Mouse (Mus musculus): Measurements from ENCODE around the gene Setd7.
A peak's percentile ranks its signal among the peaks of the same experiment; 100 is the strongest.

Gene Setd7

DNA sequence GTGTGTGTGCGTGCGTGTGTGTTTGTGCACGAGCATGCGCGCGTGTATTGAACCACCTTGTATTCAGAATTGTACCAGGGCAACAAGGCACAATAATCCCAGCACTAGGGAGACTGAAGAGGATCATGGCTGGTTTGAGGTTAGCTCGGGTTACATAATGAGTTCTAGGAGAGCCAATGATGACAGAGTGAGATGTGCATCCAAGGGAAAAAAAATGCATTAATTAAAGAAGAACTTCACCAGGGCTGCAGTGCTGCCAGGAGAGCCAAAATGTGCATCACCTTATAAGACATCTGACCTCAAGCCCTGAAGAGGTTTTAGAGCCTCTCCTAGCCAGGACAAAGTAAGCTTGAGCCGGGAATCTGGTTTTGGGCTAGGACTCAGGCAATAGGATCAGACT, 5.1 kb downstream of the Setd7 start:
- DNase-seq, result no peak

DNA sequence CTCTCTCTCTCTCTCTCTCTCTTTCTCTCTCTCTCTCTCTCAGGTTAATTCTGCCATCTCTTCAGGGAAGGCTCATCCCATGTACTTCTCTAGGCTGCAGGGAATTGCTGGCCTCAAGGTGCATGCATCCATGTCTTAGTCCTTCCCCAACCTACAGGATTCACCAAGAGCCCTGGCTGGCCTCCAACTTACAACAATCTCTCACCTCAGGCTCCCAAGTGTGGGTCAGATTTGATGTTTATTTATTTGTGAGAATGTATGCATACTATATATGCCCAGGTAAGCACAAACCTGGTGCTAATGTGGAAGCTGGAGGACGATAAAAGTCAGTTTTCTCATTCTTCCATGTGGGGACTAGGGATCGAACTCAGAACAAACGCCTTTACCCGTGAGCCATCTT, 5.8 kb downstream of the Setd7 start:
- DNase-seq, result no peak

DNA sequence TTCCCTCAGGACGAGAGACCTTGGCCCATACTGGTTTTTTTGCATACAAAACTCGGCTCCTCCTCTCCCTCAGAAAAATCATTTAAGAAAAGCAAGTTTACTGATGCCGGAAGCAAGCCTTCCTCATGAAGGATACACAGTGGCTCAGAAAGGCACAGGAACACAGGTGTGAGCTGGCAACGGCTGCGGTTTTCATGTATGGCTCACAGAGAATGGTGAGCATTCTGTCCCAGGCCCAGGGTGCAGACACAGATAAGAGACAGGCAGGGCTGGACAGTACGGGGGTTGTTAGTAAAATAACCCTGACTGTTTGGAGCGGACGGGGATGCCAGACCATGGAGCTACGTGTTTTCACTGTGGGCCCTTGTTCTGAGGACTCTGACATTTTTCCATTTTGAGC, 6.6 kb downstream of the Setd7 start:
- no peak for DNase-seq

DNA sequence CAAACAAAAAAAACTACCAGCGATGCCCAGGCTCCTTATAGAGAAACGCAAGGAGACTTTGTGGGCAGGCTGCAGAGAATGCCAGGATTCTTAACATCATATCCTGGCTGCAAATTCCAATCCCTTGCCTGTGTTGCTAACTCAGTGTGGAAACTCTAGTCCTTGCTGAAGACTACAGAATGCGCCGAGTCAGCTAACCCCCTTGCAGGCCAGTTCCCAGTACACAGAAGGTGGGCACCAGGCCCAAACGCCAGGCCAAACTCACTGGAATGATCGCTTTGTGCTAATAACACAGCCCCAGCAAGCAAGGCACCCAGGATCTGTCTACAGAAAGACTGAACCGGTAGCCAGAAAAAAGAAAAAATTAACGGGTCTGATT, 7.2 kb downstream of the Setd7 start:
- DNase-seq, result peak; percentile 27

DNA sequence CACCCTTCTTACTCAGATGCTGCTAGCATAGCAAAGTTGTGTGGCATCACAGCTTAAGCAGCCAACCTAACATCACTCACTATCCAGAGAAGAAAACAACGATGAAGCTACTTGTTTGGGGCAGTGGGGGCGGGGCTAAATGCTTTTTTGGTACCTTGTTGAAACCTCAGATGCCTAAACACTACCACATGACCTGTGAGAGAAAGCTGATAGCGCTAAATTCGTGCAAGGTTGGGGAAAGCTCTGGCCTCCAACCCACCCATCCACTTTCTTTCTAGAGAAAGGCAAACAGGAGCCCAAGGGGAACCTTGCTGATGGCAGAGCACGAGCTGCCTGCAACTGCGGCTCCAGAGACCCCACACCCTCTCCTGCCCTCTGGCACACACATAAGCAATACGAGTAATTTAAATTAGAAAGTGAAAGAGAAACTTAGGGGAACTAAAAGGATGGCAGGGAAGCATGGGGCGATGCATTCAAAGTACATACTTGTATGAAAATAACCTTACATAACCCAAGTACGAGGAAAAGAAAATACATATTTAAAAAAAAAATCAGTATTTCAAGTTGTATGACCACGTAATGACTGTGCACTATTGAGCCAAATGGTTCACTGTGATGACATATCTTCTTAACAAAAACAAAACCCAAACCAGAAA, 7.7 kb downstream of the Setd7 start:
- DNase-seq, result no peak

DNA sequence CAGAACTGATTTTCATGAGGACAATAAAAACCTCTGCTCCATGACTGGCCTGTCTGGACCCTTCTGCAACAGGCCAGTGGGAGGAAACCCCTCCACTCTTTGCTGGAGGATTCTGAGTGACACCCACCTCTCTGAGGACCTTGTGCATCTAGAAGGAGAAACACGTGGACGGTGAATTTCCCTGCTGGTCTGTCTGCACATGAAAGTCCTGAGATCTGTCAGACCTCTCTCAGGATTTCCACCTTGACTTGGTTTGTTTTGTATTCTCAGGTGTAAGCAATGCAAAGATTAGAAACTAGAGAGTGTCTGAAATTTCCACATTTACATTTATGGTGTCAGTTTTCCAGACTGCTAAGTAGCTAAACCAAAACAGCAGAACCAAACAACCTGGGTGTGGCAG, 8.5 kb downstream of the Setd7 start:
- DNase-seq, result no peak

DNA sequence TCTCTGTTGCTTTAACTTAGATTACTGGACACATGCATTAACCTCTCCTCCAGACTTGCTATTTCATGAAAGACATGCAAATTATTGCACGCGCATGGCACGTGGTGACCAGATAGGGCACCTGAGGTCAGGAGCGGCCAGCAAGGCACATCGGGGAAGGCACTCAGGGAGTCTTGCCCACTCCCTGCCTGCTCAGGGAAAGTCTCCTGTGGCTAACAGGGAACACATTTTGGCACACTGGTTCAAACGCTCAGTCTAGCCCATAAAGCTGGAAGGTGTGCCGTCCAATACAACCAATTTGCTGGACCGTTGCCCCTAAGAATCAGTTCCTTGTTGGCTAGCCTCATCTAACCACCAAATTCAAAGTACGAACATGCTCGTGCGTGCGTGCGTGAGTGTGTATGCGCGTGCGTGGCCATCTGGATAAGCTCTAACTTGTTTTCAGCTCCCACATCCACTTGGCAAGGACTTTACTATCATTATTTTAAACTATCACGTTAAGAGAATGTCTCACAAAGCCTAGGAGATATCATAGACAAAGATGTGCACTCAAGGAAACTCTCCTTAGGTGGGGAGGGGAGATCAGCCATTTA, 11.6 kb downstream of the Setd7 start:
- DNase-seq, result no peak

DNA sequence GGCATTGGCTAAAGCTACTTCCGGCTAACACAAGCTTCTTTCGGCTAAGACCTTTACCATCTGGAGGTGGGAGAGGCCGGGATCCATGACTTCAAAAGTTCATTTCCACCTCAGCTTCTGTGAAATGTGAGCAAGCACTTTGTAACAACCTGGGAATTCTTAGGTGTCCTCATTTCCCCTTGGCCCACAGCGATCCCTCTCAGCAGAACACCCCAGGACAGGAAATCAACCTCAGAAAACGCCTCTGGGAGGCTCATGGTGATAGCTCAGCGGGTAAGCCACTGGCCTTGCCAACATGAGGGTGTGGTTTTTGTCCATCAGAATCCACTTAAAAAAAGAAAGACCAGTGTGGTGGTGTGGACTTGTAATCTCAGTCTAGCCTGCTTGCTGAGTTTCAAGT, 13.1 kb downstream of the Setd7 start:
- DNase-seq, result no peak

DNA sequence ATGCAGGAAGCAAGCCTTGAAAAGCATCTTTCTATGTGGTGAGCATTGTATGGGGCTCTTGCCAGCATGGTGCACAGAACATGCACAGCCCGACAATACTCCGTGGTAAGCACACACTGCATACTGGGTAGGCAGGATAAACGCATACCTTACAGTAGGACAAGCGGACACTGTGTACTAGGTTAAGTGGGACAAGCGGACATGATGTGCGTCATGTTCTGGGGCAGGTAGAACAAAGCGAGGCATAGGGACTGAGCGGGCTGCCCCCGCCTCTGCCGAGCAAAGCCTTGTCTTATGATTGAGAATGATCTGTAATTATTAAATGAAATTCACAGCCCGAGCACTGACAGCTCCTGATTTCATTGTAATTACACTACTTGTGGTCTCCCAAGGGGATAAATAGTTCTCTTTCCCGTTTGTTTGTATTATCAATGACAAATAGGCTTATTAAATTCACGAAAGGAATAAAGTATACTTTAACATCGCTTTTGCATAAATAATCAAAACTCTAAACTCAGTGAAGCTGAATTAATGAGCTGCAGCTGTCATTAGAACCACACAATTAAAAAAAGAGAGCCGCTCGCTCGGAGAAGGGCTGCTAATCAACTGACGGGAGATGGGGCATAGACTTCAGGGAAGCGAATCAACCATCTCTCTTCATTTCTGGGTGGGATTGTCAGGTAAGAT, 16.1 kb downstream of the Setd7 start:
- no peak for DNase-seq

DNA sequence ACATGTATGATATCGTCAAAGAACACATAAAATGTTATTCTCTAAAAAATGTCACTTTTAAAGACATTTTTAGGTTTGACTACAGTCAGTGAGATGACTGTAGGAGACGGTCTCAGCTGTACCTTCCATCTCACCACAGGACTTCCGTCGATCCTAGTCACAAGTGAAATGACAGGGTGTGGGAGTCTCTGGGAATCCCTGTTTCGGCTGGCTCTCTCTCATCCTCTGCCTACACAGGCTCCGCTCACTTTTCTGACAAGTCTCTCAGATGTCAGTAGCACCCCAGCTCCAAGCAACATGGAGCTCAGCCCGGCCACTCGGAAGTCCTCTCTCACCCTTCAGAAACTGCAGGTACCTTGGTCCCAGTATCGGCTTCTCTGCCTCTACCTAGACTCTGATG, 20.0 kb downstream of the Setd7 start:
- no peak for DNase-seq

DNA sequence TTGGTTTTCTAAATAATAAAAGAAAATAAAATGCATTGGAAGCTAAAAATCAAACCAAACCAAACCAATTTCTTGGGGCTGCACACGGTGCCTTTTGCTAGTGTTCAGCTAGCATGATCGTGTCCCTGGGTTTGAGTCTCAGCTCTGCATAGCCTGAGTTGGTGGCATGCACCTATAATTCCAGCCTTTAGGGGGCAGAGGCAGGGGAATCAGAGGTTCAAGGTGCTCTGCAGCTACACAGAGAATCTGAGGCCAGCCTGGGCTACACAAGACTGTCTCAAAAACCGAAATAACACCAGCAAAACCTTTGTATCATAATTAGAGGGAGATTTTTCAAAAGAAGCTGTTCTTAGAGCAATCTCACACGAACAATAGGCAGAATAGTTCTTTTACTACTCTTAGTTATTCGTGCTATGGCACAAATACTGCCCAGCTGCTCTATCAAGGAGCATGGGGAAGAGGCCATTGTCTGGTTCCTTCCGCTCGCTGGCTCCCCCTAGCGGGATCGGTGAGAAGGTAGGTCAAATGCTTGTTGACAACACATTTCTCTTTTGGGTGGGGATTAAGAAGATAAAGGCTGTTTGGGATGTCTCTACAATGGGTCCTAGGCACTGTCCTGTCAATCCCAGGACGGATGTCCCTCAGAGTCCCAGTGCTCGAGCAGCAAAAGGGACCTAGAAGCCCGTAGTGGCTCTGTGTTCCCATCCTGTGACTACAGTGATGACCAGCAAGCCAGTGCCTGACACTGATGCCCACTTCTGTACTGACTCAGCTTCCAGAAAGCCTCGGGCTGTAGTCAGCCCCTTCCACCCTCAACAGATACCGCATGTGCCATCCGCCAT, 20.9 kb downstream of the Setd7 start:
- DNase-seq, result peak; percentile 27

DNA sequence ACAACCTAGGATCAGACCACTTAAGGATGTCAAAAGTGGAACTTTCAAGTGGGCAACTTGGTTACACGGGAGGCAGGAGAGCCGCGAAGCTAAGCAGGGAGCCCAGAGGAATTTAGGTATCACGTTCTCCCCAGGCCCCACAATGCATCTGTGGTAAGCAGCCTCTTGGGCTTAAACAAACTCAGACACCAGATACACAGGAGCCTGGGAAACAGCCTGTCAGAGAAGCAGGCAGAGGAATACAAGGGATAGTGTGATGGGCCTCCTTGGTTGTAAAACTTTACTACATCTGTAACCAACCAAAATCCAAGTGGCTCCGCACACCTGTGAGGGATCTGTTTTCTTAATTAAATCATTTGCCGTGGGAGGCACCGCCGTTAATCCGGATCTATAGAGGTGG, 26.7 kb downstream of the Setd7 start:
- no peak for DNase-seq

DNA sequence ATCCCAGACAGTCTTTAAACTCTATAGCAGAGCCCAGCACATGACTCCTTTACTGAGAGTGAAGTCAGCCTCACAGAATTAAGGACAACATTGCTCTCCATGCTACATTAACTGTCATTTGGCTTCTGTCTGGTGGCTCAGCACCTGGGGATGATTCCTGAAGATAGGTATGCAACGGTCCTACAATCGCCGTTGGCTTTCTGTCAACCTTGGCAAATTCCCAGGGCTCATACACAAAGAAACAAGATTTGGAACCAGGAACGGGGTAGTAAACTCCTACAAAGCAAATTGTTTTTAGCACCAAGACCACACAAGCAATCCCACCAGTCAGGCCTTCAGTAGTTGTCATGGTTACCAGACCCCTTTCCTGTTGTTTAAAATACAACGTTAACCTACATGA, 27.1 kb downstream of the Setd7 start:
- no peak for DNase-seq

DNA sequence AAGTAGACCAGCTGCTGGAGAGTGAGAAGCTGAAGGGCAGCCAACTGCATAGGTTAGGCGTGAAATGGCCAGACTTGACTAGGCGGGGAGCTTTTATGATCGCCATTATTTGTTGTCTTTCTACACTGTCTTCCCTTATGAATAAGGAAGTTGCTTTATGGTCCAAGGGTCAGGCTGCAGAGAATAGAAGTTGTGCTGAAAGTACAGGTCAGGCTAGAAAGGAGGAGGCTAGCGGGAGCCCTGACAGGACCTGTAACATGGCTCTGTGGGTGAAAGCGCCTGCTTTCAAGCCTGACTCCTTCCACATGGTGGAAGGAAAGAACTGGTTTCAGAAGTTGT, 28.4 kb downstream of the Setd7 start:
- no peak for DNase-seq

DNA sequence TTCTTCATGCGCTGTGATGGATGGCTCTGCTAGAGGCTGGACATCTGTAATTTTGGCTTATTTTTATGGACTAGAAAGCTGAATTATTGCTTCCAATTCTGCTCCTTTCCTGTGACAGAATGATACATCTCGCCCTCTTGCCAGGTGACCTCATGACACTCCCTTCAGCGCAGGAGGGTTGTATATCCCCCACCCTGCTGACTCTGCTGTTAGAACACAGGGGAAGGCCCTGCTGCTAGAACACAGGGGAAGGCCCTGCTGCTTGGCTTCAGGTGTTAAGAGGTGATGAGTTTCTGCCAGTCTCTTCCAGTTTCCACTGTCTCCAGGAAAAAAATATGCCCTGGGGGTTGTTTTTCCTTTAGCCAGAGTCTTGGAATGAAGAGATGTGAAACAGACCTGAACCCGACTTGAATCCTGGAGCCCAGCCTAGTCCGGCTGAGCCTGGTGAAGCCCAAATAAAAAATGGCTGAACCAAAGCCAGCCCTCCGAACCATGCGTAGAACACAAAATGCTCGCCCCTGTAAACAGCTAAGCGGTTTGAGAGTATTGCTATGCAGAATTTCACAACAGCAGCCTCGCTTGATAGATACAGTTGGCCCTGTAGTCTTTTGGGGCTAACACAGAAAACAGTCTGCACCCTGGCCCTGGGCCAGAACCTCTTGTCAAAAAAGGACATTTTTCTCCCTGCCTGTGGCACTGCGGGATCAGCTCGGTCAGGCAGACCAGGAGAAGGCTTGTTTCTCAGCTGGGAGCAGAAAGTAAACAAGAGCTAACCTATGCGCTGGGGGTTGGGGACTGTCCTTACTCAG, 29.0 kb downstream of the Setd7 start:
- peak; percentile 58 for DNase-seq

DNA sequence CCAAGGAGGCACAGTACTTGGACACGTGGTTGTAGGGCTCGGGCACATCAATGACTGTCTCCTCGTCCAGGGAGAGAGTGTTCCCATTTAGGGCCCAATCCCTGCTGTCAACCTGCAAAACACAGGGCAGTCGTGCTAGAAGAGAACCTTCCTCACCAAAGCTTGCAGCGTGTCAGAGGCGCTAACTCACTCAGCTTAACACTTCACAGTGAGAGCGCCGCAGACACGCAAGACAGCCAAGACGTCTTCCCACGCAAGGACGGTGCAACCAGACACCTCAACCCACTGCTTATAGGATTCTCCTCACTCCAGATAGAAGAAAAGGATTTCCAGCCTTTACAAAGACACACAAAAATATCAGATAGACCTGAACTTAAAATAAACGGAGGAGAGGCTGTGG, 33.8 kb downstream of the Setd7 start:
- DNase-seq, result no peak

DNA sequence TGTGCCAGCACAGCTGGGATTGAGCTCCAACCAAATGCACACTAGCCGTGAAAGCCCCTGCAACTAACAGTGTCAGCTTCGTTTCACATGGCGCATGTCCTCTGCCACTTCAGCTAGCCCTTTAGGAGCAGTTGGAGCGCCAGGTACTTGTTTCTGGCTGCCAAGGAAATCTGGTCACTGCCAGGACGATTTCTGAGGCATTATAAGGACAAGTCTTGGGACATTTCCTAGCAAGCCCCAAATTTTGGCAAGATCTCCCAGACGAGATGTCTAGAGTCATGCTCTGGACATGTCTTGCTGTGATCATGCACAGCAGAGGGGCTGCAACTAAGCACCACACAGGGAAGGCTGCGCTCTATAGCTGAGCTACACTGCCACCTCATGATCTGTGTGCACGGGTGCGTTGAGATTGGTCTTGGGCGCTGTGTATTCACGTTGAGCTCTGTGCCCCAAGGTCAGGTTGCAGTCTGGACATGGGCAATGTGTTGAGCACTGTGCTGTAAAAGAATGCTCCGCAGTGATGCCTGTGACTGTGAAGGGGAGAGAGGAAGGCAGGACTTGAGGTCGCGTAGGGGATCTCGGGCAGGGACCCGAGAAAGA, 35.4 kb downstream of the Setd7 start:
- no peak for DNase-seq

DNA sequence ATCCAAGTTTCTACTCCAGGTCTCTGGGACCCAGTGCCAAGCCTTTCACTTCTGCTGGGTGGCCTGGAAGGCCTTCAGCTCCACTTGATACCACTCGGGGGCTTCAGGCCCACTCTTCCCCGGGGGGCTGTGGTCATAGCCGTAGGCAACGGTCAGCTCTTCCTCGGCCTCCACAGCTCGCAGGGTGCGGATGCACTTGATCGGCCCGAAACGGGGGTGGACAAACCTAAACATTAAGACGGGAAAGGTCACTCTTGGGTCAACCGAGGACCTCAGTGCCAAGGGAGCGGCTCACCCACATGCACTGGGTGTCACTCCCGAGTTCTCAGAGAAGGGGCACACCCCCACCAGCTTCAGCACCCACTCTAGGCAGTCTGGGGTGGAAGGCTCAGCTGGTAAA, 39.4 kb downstream of the Setd7 start:
- DNase-seq, result no peak

DNA sequence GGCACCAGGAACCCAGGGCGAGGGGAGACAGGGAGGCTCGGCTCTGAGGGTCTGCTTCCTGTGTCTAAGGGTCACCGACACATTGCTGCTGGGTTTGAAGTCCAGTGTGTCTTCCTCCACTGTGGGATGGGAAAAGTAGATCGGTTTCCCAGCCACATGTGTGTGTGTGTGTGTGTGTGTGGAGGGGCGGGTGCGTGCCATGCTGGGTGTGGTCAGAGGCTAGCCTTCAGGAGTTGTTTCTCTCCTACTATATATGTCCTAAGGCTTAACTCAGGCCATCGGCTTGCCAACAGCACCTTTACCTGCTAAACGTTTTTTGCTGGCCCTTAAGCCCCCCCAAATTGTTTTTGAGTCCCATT, 41.9 kb downstream of the Setd7 start:
- no peak for DNase-seq

DNA sequence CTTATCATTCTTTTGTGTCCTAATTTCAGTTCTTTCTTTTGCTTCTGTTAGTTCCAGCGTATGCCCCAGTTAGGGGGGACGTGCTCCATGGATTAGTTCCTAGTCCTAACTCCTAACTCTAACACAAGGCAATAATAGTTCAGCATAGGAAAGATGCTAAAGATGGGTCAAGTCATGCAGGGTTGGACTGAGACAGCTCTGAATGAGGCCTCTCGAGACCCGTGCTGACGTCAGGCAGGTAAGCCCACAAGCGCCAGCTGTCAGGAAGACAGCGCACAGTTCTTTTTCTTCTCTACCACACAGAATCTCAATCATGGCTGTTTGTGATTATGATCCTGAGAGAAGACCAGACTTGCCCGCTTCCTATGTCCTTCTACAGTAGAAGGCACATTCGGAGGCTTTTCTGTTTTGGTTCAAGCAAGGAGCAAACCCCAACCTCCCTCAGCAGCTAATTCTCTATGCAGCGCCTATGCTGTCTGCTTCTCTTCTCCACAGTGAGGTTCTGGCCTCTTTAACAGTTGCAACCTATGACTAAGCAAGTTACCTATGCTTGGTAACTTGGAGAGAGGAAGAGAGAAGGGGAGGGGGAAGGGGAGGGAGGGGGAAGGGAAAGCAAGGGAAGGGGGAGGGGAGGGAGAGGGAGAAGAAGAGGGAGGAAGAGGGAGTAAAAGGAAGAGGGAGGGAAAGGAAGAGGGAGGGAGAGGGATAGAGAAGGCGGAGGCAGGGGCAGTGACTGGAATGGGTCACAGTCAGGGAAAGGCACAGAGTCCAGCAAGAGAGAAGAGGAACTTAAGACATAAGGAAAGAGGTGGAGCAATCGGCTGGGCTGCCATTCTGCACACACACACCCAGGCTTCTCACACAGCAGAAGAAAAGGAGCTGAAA, 42.6 kb downstream of the Setd7 start:
- DNase-seq, result no peak

DNA sequence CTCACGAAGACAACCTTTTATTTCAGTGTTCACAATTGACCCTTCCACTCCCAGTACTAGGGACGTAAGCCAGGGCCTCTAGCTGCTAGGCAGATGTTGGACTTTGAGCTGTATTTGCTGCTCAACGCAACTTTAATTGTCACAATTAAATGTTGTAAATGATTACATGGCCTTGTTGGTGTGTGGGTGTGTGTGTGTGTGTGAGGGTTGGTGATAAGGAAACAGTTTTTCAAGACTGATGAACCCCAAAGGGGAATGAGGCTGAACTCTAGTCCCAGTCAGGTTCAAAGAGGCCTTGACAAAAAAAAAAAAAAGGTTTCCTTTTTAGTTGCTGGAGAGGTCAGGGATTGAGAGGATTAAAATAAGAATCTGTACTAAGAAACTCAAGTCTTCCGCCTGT, 43.2 kb downstream of the Setd7 start:
- no peak for DNase-seq

DNA sequence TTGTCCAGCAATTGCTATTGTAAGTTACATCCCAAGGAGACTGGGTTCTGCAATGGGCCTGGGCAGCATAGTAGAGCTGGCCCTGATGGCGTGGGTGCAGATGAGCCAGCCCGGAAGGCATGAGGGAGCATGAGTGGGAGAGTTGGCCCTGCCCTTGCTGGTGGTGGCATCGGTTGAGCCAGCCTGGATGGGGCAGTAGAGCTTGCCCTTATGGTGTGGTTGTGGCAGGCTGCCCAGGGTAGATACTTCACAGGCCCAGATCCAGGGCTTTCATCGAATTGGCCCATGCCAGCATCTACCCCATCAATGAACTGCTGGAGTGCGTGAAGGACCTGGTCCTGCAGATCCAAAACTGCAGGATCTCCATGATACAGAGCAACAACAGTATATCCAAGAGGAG, 48.7 kb downstream of the Setd7 start:
- DNase-seq, result no peak
